Mouse (Mus musculus): ENCODE measurements around the gene Zfp367. TPM values are rescaled to one million over a fixed set of nuclear protein-coding genes. Genes with fewer than 3 reads are reported as not detected.

Gene Zfp367
- polyA plus RNA-seq, 1 experiment = 22.9 TPM

- TF ChIP-seq CTCF (IDR thresholded peaks at IDR 0.05; ENCODE audit: low read depth, low read length) (no peak), POLR2A (IDR thresholded peaks at IDR 0.05; ENCODE audit: borderline replicate concordance, low read depth, low read length) (no peak)
- H3K4me1 ChIP-seq (ENCODE audit: control insufficient read depth, insufficient read depth, low read length) = peaks cover 5% of the 10 kb centered on the region; the same call in 1 of the 2 replicates
- peak within 1 kb of the TSS; percentile 55 for H3K27ac ChIP-seq (ENCODE audit: insufficient read depth, low read depth, low read length)
- peak within 1 kb of the TSS; percentile 93 for H3K4me3 ChIP-seq (ENCODE audit: insufficient read depth, low read length)
Measured at GRCm38 (mm10) chr13:64128858-64129615, 24.0 kb downstream of the Zfp367 start, which contains the start of gene Slc35d2. Slc35d2 (minus strand) TSS chr13:64129368.

DNA sequence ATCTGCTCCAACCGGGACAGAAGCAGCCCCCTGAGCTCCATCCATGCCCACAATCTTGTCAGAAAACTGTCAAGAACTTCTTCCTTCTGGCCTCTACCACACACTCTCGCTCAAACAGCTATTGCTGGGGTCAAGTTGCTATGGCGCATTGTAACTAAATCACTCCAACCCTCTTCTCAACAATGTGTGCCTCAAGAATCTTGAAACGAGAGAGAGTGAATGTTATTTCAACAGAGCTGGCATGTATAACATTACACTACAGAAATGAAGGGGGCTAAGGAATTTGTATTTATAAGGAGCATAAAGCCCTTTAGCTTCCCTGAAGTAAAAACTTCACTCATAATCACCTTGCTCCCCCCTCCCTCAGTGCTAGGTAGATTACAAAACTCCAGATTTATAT lies 26.7 kb downstream of the Zfp367 start:
- H3K4me3 ChIP-seq (ENCODE audit: insufficient read depth, low read length) = no peak overlapping the region
- TF ChIP-seq CTCF (IDR thresholded peaks at IDR 0.05; ENCODE audit: low read depth, low read length) = no peak
- no peak for TF ChIP-seq POLR2A (IDR thresholded peaks at IDR 0.05; ENCODE audit: borderline replicate concordance, low read depth, low read length)
- H3K27ac ChIP-seq (ENCODE audit: insufficient read depth, low read depth, low read length) = no peak overlapping the region
- peaks cover 6% of the 10 kb centered on the region; the same call in 1 of the 2 replicates for H3K4me1 ChIP-seq (ENCODE audit: control insufficient read depth, insufficient read depth, low read length)

- peaks cover 12% of the 10 kb centered on the region for H3K4me1 ChIP-seq (ENCODE audit: control insufficient read depth, insufficient read depth, low read length)
- H3K27ac ChIP-seq (ENCODE audit: insufficient read depth, low read depth, low read length) = no peak overlapping the region
- H3K4me3 ChIP-seq (ENCODE audit: insufficient read depth, low read length) = no peak overlapping the region
- TF ChIP-seq CTCF (IDR thresholded peaks at IDR 0.05; ENCODE audit: low read depth, low read length) (no peak), POLR2A (IDR thresholded peaks at IDR 0.05; ENCODE audit: borderline replicate concordance, low read depth, low read length) (no peak)
Measured at GRCm38 (mm10) chr13:64124886-64125285, 28.1 kb downstream of the Zfp367 start.

- TF ChIP-seq POLR2A (IDR thresholded peaks at IDR 0.05; ENCODE audit: borderline replicate concordance, low read depth, low read length) = no peak
- no peak for TF ChIP-seq CTCF (IDR thresholded peaks at IDR 0.05; ENCODE audit: low read depth, low read length)
Measured at GRCm38 (mm10) chr13:64123491-64124188, 29.4 kb downstream of the Zfp367 start.

DNA sequence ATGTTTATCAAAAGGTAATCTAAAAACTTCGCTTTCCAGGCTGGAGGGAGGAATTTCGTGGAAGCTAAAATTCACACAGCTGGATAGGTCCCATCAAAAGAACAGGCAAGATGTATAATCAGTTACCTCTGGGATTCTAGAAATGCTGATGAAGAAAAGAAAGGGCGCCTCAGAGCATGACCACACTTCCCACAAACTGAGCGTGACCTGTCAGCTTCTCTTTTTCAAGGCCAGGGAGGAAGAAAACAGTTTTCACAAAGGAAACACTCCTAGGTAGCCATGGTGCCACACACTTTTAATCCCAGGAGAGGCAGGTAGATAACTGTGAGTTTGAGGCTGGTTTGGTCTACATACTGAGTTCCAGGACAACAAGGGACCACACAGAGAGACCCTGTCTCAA lies 32.2 kb downstream of the Zfp367 start:
- no peak overlapping the region for H3K4me3 ChIP-seq (ENCODE audit: insufficient read depth, low read length)
- no peak overlapping the region for H3K27ac ChIP-seq (ENCODE audit: insufficient read depth, low read depth, low read length)
- TF ChIP-seq POLR2A (IDR thresholded peaks at IDR 0.05; ENCODE audit: borderline replicate concordance, low read depth, low read length) (no peak), CTCF (IDR thresholded peaks at IDR 0.05; ENCODE audit: low read depth, low read length) (no peak)
- H3K4me1 ChIP-seq (ENCODE audit: control insufficient read depth, insufficient read depth, low read length) = peaks cover 14% of the 10 kb centered on the region

More at GRCm38 (mm10) chr13:64123491-64124188, 29.4 kb downstream of the Zfp367 start:
- H3K4me1 ChIP-seq (ENCODE audit: control insufficient read depth, insufficient read depth, low read length) = peaks cover 9% of the 10 kb centered on the region
- no peak overlapping the region for H3K27ac ChIP-seq (ENCODE audit: insufficient read depth, low read depth, low read length)
- no peak overlapping the region for H3K4me3 ChIP-seq (ENCODE audit: insufficient read depth, low read length)

DNA sequence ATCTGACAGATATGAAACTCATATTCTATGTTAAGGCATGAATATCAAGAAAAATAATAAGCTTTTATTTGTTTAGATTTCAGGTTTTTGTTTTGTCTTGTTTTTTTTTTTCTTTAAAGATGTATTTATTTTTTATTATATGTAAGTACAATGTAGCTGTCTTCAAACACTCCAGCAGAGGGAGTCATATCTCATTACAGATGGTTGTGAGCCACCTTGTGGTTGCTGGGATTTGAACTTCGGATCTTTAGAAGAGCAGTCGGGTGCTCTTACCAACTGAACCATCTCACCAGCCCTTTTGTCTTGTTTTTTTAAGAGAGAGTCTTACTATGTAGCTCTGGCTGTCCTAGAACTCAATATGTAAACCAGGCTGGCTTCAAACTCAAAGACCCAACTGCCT lies 35.6 kb downstream of the Zfp367 start:
- TF ChIP-seq CTCF (IDR thresholded peaks at IDR 0.05; ENCODE audit: low read depth, low read length) (no peak), POLR2A (IDR thresholded peaks at IDR 0.05; ENCODE audit: borderline replicate concordance, low read depth, low read length) (no peak)
- no peak overlapping the region for H3K4me3 ChIP-seq (ENCODE audit: insufficient read depth, low read length)
- H3K27ac ChIP-seq (ENCODE audit: insufficient read depth, low read depth, low read length) = no peak overlapping the region
- H3K4me1 ChIP-seq (ENCODE audit: control insufficient read depth, insufficient read depth, low read length) = peaks cover 14% of the 10 kb centered on the region

DNA sequence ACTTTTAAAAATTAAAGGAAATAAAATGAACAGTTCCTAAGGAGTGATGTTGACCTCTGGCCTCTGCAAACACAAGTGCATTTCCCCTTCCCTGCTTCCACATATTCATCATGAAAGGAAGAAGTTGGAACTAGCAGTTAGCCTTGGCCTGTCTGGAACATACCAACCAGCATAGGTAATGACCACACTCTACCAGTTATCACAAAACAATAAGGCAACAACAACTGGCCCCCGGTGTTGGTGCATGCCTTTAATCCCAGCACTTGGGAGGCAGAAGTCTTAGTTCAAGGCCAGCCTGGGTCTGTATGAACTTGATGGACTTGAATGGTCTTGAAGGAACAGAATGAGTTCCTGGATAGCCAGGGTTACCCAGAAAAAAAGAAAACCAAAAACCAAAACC lies 42.6 kb downstream of the Zfp367 start:
- Histone ChIP-seq H3K27ac (ENCODE audit: insufficient read depth, low read depth, low read length) (no peak overlapping the region), H3K4me3 (ENCODE audit: insufficient read depth, low read length) (no peak overlapping the region), H3K4me1 (ENCODE audit: control insufficient read depth, insufficient read depth, low read length) (no peaks in the 10 kb centered on the region; the same call in 1 of the 2 replicates)
- TF ChIP-seq POLR2A (IDR thresholded peaks at IDR 0.05; ENCODE audit: borderline replicate concordance, low read depth, low read length) = no peak
- no peak for TF ChIP-seq CTCF (IDR thresholded peaks at IDR 0.05; ENCODE audit: low read depth, low read length)

DNA sequence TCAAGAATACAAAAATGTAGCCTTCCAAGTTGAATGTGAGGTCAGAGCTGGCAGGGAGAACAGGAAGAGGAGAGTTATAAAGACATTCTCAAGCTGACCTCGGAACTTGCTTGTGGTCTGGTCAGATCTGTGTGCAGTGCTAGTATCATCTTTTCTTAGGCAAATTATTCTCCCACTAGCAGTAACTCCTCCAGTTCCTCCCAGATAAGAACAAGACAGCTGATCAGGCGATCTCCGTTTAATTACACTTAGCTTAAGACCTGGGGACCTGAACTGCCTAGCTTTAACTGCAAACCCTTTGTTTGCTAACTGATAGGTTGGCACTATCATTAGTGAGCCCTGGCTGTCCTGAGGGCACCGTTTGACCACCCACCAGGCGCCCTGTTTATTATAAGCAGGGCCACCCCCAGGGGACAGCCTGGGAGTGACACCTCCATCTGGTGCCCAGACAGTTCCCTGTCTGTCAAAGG lies 44.6 kb downstream of the Zfp367 start:
- Histone ChIP-seq H3K4me1 (ENCODE audit: control insufficient read depth, insufficient read depth, low read length) (no peaks in the 10 kb centered on the region; the same call in 1 of the 2 replicates), H3K4me3 (ENCODE audit: insufficient read depth, low read length) (no peak overlapping the region), H3K27ac (ENCODE audit: insufficient read depth, low read depth, low read length) (no peak overlapping the region)
- TF ChIP-seq CTCF (IDR thresholded peaks at IDR 0.05; ENCODE audit: low read depth, low read length) (no peak), POLR2A (IDR thresholded peaks at IDR 0.05; ENCODE audit: borderline replicate concordance, low read depth, low read length) (no peak)

- TF ChIP-seq CTCF (IDR thresholded peaks at IDR 0.05; ENCODE audit: low read depth, low read length) (no peak), POLR2A (IDR thresholded peaks at IDR 0.05; ENCODE audit: borderline replicate concordance, low read depth, low read length) (no peak)
- H3K27ac ChIP-seq (ENCODE audit: insufficient read depth, low read depth, low read length) = no peak overlapping the region
- no peak overlapping the region for H3K4me3 ChIP-seq (ENCODE audit: insufficient read depth, low read length)
- no peaks in the 10 kb centered on the region; the same call in 1 of the 2 replicates for H3K4me1 ChIP-seq (ENCODE audit: control insufficient read depth, insufficient read depth, low read length)
Measured at GRCm38 (mm10) chr13:64107535-64107934, 45.5 kb downstream of the Zfp367 start.

GRCm38 (mm10) chr13:64107105-64107504 lies 45.9 kb downstream of the Zfp367 start:
- Histone ChIP-seq H3K4me1 (ENCODE audit: control insufficient read depth, insufficient read depth, low read length) (no peaks in the 10 kb centered on the region; the same call in 1 of the 2 replicates), H3K4me3 (ENCODE audit: insufficient read depth, low read length) (no peak overlapping the region), H3K27ac (ENCODE audit: insufficient read depth, low read depth, low read length) (no peak overlapping the region)
- no peak for TF ChIP-seq CTCF (IDR thresholded peaks at IDR 0.05; ENCODE audit: low read depth, low read length)
- TF ChIP-seq POLR2A (IDR thresholded peaks at IDR 0.05; ENCODE audit: borderline replicate concordance, low read depth, low read length) = no peak
